Mouse (Mus musculus): Measurements from ENCODE around the gene Pard3. TPM values are rescaled to one million over a fixed set of nuclear protein-coding genes. Genes with fewer than 3 reads are reported as not detected.

Gene Pard3
- polyA plus RNA-seq, 1 experiment from 2014 or later = 37.8 TPM

DNA sequence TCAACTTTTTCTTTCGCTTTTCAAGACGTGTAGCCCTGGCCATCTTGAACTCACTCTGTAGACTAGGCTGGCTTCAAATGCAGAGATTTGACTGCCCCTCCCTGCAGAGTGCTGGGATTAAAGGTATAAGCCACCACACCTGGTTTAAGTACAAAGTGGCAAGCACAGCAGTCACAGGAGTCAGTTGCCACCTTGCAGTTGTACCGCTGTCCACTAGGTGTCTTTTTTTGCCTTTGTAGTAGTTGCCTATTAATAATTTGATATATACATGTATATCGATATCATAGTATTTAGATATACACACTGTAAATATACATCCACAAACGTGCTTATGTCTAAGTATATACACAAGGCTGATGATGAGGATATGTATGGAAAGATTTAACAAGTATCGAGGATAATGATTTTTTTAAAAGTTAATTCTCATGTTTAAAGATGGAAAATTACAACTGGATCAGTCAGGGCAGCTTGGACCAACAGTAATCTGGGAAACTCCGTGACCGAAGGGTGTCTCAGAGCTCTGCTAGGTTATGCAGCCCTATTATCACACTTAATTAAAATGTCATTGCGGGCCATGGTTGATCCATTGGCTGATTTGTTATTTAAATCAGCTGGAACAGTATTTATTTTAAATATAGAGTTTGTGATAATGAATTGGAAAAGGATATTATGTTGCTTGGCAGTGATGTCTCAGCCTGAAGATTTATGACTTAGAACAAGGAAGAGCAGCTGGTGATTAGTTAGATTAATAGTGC, 220.9 kb downstream of the Pard3 start:
- ATAC-seq (ENCODE audit: low FRiP score) = 0 out of 2 replicates have a peak, but pooled peaks have one; percentile 45
- H3K9me3 ChIP-seq = no peaks in the 10 kb centered on the region
- no peak overlapping the region for H3K4me3 ChIP-seq (replicated peaks)
- H3K4me2 ChIP-seq = no peak overlapping the region
- WGBS = 90% methylated on average over 9 of the region's 9 CpGs
- H3K27me3 ChIP-seq = no peaks in the 10 kb centered on the region
- no peak overlapping the region for H3K9ac ChIP-seq
- no peaks in the 10 kb centered on the region for H3K36me3 ChIP-seq (replicated peaks)
- H3K4me1 ChIP-seq = no peaks in the 10 kb centered on the region
- H3K27ac ChIP-seq = no peak overlapping the region

DNA sequence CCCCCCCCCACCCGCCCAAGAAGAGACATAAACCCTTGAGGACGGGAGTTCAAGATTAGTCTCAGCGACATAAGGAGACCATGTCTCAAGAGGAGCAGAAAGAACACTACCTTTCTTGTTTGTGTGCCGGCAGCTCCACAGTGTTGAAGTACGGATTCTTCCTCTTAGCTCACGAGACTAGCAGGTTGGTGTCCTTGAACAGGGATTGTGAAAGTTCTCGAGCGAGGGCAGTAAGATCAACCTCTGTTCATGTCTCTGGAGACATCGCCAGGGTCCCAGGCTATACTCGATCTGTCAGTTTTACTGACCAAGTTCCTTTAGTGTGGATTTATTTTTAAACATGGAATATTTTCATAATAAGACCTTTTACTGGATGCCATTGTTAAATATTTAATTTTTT, 224.1 kb downstream of the Pard3 start:
- Histone ChIP-seq H3K36me3 (replicated peaks) (no peaks in the 10 kb centered on the region), H3K9me3 (no peaks in the 10 kb centered on the region), H3K27me3 (no peaks in the 10 kb centered on the region), H3K4me3 (replicated peaks) (no peak overlapping the region), H3K27ac (no peak overlapping the region), H3K4me2 (no peak overlapping the region), H3K4me1 (no peaks in the 10 kb centered on the region), H3K9ac (no peak overlapping the region)
- 91% methylated on average over 10 of the region's 10 CpGs for WGBS
- ATAC-seq (ENCODE audit: low FRiP score) = no peak

DNA sequence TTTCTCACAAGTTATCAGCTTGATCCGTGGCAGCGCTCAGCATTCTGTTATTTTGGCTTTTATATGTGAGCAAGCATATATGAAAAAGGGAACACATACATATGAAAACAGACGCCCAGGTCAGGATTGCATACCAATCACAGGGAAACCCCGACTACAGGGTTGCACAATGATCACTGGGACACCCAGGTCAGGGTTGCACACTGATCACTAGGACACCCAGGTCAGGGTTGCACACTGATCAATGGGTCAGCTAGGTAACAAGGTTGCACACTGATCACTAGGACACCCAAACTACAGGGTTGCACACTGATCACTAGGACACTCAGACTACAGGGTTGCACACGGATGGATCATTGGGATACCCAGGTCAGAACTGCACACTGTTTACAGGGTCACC, 228.6 kb downstream of the Pard3 start:
- Histone ChIP-seq H3K27me3 (no peaks in the 10 kb centered on the region), H3K4me1 (peaks cover 12% of the 10 kb centered on the region), H3K9me3 (no peaks in the 10 kb centered on the region), H3K4me3 (replicated peaks) (no peak overlapping the region), H3K9ac (no peak overlapping the region), H3K4me2 (no peak overlapping the region), H3K27ac (no peak overlapping the region), H3K36me3 (replicated peaks) (no peaks in the 10 kb centered on the region)
- ATAC-seq (ENCODE audit: low FRiP score) = no peak
- WGBS = 92% methylated on average over 5 of the region's 5 CpGs

DNA sequence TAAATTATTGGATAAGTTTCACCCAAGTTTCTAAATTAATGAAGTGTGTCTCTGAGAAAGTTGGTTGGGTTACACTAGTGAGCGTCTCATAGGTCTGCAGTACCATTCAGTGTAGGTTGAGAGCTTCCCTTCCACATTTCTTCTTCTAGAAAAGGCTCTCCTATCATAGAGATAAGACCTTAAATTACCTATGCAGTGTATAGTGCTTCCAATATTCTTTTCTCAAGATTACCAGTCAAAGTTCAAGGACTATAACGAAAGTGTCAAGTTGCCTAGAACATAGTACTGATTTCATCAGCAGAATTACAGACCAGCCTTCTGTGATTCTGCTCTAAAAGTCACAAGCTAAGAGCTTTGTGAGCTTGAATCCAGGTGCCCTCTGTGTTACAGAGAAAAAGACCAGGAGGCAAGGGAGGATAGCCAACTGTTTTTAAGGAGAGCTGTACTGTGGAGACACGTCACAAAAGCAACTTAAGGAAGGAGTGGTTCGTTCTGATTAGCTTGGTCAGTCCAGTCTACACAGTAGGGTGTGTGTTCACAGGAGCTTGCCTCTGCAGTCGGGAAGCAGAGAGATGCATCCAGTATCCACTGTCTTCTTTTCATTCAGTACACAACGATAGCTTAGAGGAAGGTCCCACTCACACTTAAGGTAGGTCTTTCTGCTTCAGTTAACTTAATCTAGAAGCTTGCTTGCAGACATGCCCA, 229.5 kb downstream of the Pard3 start:
- H3K27ac ChIP-seq = no peak overlapping the region
- H3K4me2 ChIP-seq = no peak overlapping the region
- WGBS = 62% methylated on average over 6 of the region's 6 CpGs
- H3K4me3 ChIP-seq (replicated peaks) = no peak overlapping the region
- no peak overlapping the region for H3K9ac ChIP-seq
- H3K9me3 ChIP-seq = no peaks in the 10 kb centered on the region
- ATAC-seq (ENCODE audit: low FRiP score) = no peak
- H3K4me1 ChIP-seq = peaks cover 14% of the 10 kb centered on the region
- no peaks in the 10 kb centered on the region for H3K36me3 ChIP-seq (replicated peaks)
- no peaks in the 10 kb centered on the region for H3K27me3 ChIP-seq

DNA sequence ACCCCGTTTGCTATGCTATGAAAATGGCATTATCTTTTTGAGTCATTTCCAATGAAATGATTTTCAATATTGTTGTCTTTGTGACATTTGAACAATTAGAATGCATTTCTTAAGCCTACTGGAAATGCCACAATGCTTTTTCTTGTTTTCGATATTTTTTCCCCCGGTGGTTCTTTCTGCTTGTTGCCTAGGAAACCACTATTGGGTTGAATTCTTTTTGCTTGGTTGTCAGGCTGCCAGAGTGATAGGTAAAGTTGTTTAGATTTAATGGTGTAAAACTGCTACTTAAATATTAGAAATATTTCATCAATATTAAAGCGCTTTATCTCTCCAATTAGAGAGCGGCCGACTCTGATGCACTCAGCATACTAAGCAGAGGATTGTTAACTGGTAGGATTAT, 230.4 kb downstream of the Pard3 start:
- Histone ChIP-seq H3K27ac (no peak overlapping the region), H3K27me3 (no peaks in the 10 kb centered on the region), H3K9ac (no peak overlapping the region), H3K4me3 (replicated peaks) (no peak overlapping the region), H3K9me3 (no peaks in the 10 kb centered on the region), H3K4me2 (no peak overlapping the region), H3K4me1 (peaks cover 17% of the 10 kb centered on the region), H3K36me3 (replicated peaks) (no peaks in the 10 kb centered on the region)
- ATAC-seq (ENCODE audit: low FRiP score) = no peak
- 70% methylated on average over 6 of the region's 6 CpGs for WGBS

DNA sequence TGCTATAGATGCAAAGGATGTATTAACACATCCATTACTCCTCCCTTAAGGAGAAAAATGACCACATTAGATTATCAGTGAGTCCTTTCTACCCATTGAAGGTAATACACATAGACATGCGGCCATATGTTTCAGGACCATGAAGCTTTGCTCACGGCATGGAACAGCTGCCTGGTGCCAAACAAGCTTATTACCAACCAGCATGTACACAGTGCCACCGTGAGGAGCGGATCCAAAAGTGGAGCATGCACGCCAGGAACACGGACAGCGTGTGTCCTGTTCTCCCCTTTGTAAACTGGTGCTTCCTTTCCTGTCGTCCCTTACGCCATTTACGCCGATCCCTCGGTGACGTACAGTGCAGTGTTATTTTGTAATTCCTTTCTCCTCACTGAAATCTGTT, 232.2 kb downstream of the Pard3 start:
- WGBS = 96% methylated on average over 13 of the region's 13 CpGs
- Histone ChIP-seq H3K27ac (no peak overlapping the region), H3K4me2 (no peak overlapping the region), H3K9me3 (no peaks in the 10 kb centered on the region), H3K4me3 (replicated peaks) (no peak overlapping the region), H3K27me3 (no peaks in the 10 kb centered on the region), H3K9ac (no peak overlapping the region), H3K36me3 (replicated peaks) (no peaks in the 10 kb centered on the region), H3K4me1 (peaks cover 17% of the 10 kb centered on the region)
- no peak for ATAC-seq (ENCODE audit: low FRiP score)

DNA sequence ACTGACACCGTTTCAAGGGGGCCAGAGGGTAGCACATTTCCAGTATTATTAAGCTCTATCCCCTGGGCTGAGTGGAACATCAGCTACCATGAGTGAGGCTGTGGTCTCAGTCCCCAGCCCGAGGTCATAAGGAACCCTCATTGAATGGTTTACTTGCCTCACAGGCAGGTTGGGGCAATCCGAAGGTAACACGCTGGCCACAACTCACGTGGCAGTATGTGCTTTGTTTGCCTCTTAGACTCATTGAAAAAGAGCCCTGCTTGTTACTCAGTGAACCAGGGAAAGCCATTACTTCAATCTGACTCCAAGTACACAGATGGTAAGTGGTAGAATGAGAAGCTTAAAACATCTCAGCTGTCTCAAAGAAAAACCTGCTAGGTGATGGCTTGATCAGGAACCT, 236.8 kb downstream of the Pard3 start:
- H3K9ac ChIP-seq = no peak overlapping the region
- 87% methylated on average over 5 of the region's 5 CpGs for WGBS

DNA sequence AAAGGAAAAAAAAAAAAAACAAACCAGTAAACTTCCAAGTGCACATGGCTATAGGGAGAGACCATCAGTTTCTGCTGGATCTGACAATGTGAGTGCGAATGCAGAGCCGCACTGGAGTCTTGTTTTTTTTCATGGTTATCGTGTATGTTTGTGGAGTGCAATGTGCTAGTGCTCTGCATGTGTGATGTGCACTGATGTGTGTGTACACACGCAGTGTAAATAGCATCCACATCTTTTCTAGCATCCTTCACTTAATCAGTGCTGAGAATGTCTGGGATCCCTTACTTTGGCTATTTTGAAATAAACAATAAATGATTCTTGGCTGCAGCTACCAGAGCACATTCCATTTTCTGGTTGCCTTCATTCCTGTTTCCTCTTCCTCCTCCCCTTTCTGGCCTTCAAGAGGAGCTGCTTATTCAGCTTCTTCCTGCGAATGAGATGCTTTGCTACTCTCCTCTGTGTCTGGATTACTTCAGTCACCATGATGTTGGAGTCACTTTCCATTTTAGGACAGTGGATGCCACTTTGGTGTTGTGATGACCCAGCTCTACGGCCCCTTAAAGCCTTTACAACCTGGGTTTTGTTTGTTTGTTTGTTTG, 239.3 kb downstream of the Pard3 start:
- no peak overlapping the region for H3K27ac ChIP-seq
- H3K36me3 ChIP-seq (replicated peaks) = no peaks in the 10 kb centered on the region
- WGBS = 87% methylated on average over 6 of the region's 6 CpGs
- no peak overlapping the region for H3K4me3 ChIP-seq (replicated peaks)
- H3K4me2 ChIP-seq = no peak overlapping the region
- no peaks in the 10 kb centered on the region for H3K27me3 ChIP-seq
- no peaks in the 10 kb centered on the region for H3K9me3 ChIP-seq
- H3K9ac ChIP-seq = no peak overlapping the region
- H3K4me1 ChIP-seq = peaks cover 5% of the 10 kb centered on the region; the same call in 1 of the 2 replicates
- no peak for ATAC-seq (ENCODE audit: low FRiP score)

More for the DNA sequence above, 236.8 kb downstream of the Pard3 start:
- Histone ChIP-seq H3K4me2 (no peak overlapping the region), H3K27me3 (no peaks in the 10 kb centered on the region), H3K36me3 (replicated peaks) (no peaks in the 10 kb centered on the region), H3K9me3 (no peaks in the 10 kb centered on the region), H3K4me1 (peaks cover 10% of the 10 kb centered on the region; the same call in 1 of the 2 replicates), H3K4me3 (replicated peaks) (no peak overlapping the region), H3K27ac (no peak overlapping the region)
- ATAC-seq (ENCODE audit: low FRiP score) = no peak

DNA sequence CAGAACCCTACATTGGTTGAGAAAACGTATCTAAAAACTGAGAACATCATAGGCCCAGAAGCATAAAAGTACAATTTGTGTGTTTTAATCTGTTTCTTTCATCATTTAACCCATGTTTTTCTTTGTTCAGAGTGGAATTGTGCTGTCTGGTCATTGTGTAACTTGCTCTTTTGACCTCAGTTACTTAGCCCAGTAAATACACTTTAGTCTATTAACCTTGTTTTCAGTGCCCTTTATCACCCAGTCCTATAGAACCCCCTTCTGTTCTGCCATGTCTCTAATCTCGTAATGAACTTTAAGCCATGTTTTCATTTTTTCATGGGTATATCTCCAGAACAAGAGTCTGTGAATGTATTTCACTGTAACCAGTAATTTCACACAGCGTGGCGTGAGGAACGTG, 243.3 kb downstream of the Pard3 start:
- Histone ChIP-seq H3K4me1 (no peaks in the 10 kb centered on the region; the same call in none of the 2 replicates), H3K36me3 (replicated peaks) (no peaks in the 10 kb centered on the region), H3K4me2 (no peak overlapping the region), H3K9ac (no peak overlapping the region), H3K27me3 (no peaks in the 10 kb centered on the region), H3K27ac (no peak overlapping the region), H3K4me3 (replicated peaks) (no peak overlapping the region), H3K9me3 (no peaks in the 10 kb centered on the region)
- WGBS = 71% methylated on average over 5 of the region's 5 CpGs
- no peak for ATAC-seq (ENCODE audit: low FRiP score)

DNA sequence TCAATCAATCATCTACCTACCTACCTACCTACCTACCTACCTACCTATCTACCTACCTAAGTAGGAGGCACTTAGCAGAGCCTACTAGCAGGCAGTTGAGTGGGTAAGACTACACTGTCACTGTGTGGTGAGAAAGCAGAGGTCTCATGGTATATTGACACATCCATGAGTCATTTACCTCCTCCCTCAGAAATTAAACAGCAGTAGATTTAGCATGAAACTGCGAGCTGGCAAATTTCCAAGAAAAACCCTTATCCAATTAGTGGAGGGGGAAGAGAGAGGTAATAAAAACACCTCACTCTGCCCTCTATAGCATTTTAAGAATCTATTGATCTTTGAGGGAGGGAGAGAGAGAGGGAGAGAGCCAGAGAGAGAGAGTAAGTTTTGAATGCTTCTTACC, 245.7 kb downstream of the Pard3 start:
- 79% methylated on average over 1 of the region's 1 CpGs for WGBS
- Histone ChIP-seq H3K4me1 (no peaks in the 10 kb centered on the region; the same call in none of the 2 replicates), H3K4me2 (no peak overlapping the region), H3K27ac (no peak overlapping the region), H3K36me3 (replicated peaks) (no peaks in the 10 kb centered on the region), H3K4me3 (replicated peaks) (no peak overlapping the region), H3K27me3 (no peaks in the 10 kb centered on the region), H3K9ac (no peak overlapping the region), H3K9me3 (no peaks in the 10 kb centered on the region)
- no peak for ATAC-seq (ENCODE audit: low FRiP score)

DNA sequence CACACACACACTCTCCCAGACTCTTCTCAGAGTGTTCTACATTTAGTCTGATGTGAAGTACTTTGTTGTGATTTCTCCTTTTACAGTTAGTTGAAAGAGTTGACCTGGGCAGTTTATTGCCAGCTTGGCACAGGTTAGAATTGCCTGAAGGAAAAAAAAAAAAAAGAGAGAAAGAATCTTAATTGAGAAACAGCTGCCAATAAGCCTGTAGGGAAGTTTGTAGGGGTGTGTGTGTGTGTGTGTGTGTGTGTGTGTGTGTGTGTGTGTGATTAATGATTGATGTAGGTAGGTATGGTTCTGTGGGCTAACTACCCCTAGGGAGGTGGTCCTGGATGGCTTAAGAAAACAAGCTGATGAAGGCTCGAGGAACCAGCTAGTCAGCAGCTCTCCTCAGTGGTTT, 252.1 kb downstream of the Pard3 start:
- no peak overlapping the region for H3K4me2 ChIP-seq
- H3K4me3 ChIP-seq (replicated peaks) = no peak overlapping the region
- no peak overlapping the region for H3K27ac ChIP-seq
- WGBS = 75% methylated on average over 1 of the region's 1 CpGs
- H3K27me3 ChIP-seq = no peaks in the 10 kb centered on the region
- H3K9ac ChIP-seq = no peak overlapping the region
- H3K4me1 ChIP-seq = no peaks in the 10 kb centered on the region
- no peaks in the 10 kb centered on the region for H3K36me3 ChIP-seq (replicated peaks)
- no peak for ATAC-seq (ENCODE audit: low FRiP score)
- H3K9me3 ChIP-seq = no peaks in the 10 kb centered on the region

DNA sequence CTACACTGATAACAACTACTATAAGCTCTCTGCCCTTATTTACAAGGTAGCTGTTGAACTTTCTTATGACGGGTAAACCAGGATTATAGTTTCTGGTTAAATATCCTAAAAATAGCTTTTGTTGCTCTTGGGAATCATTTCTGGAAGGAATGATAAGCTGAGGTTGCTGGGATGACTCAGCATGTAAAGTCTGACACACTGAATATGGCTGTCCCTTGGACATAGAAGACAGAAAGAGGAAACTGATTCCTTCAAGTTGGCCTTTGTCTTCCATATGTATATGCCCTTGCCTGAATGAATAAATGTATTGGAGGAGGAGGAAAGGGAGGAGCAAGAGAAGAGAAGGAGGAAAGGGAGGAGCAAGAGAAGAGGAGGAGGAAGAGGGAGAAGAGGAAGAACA, 254.2 kb downstream of the Pard3 start:
- Histone ChIP-seq H3K27me3 (no peaks in the 10 kb centered on the region), H3K4me1 (no peaks in the 10 kb centered on the region), H3K4me3 (replicated peaks) (no peak overlapping the region), H3K4me2 (no peak overlapping the region), H3K36me3 (replicated peaks) (no peaks in the 10 kb centered on the region), H3K9ac (no peak overlapping the region), H3K9me3 (no peaks in the 10 kb centered on the region), H3K27ac (no peak overlapping the region)
- no peak for ATAC-seq (ENCODE audit: low FRiP score)
- WGBS = 86% methylated on average over 1 of the region's 1 CpGs
